Mouse (Mus musculus): ENCODE measurements around the gene Wfdc18.

DNA sequence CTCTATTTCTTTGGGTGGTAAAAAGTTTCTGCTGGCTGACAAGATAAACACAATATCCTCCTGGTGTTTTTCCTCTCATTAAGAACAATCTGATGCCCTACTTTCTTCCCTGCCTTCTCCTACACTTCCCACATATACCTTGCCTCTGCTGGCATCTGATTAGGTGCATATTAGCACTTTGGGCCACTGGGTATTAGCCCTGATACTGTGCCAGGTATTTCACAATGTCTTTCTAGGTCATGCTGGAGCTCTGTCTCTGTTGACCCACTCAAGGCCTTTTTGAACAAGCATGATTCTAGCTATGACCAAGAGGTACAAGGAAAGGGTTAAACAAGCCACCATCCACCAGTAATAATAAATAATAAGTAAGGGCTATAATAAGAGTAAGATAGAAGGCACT, 37.1 kb upstream of the Wfdc18 start:
- TF ChIP-seq POLR2A (IDR thresholded peaks at IDR 0.05; ENCODE audit: insufficient read depth, low read length) (no peak), EP300 (IDR thresholded peaks at IDR 0.05; ENCODE audit: insufficient read depth, low read depth, low read length) (no peak), CTCF (IDR thresholded peaks at IDR 0.05; ENCODE audit: low read depth, low read length) (no peak)
